Mouse (Mus musculus): Measurements from ENCODE around the gene Pgpep1. TPM values are rescaled to one million over a fixed set of nuclear protein-coding genes. Genes with fewer than 3 reads are reported as not detected.

Pgpep1 gene
- polyA plus RNA-seq, 1 experiment = 18.2 TPM

DNA sequence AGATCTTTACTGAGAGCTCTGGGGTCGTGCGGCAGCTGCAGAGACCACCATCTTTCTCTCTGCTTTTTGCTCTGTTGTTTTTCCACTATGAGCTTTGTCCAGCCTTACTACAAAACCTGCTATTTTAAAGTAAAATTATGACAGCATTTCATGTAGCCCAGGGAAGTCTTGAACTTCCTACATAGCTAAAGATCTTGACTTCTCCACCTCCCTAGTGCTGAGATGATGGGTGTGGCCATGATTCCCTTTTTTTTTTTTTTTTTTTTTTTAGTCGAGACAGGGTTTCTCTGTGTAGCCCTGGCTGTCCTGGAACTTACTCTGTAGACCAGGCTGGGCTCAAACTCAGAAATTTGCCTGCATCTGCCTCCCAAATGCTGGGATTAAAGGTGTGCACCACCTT lies 4.4 kb upstream of the Pgpep1 start:
- Histone ChIP-seq H3K4me1 (ENCODE audit: control insufficient read depth, insufficient read depth, insufficient read length) (peaks cover 6% of the 10 kb centered on the region), H3K4me3 (ENCODE audit: extremely low read depth, insufficient read depth, insufficient read length) (no peak overlapping the region), H3K36me3 (ENCODE audit: control insufficient read depth, insufficient read depth, low read length) (no peaks in the 10 kb centered on the region), H3K27me3 (ENCODE audit: control insufficient read depth, insufficient read depth, low read length) (no peaks in the 10 kb centered on the region), H3K27ac (ENCODE audit: insufficient read depth, low read length) (no peak overlapping the region)
- TF ChIP-seq POLR2A (IDR thresholded peaks at IDR 0.05; ENCODE audit: low read depth, low read length) = no peak
- TF ChIP-seq CTCF (IDR thresholded peaks at IDR 0.05; ENCODE audit: extremely low read depth, insufficient read depth, insufficient read length, insufficient replicate concordance) = no peak
- 70% methylated on average over 3 of the region's 3 CpGs for whole genome bisulfite sequencing
- DNase-seq (ENCODE audit: low read depth in 1 of 2, low spot score in 2 of 2) = no peak

GRCm38 (mm10) chr8:70663691-70664090 lies 3.5 kb upstream of the Pgpep1 start:
- no peaks in the 10 kb centered on the region for H3K27me3 ChIP-seq (ENCODE audit: control insufficient read depth, insufficient read depth, low read length)
- WGBS = 79% methylated on average over 4 of the region's 4 CpGs
- peaks cover 6% of the 10 kb centered on the region for H3K4me1 ChIP-seq (ENCODE audit: control insufficient read depth, insufficient read depth, insufficient read length)
- H3K27ac ChIP-seq (ENCODE audit: insufficient read depth, low read length) = no peak overlapping the region
- no peak for TF ChIP-seq CTCF (IDR thresholded peaks at IDR 0.05; ENCODE audit: extremely low read depth, insufficient read depth, insufficient read length, insufficient replicate concordance)
- no peak for TF ChIP-seq POLR2A (IDR thresholded peaks at IDR 0.05; ENCODE audit: low read depth, low read length)
- no peaks in the 10 kb centered on the region for H3K36me3 ChIP-seq (ENCODE audit: control insufficient read depth, insufficient read depth, low read length)
- no peak overlapping the region for H3K4me3 ChIP-seq (ENCODE audit: extremely low read depth, insufficient read depth, insufficient read length)
- DNase-seq (ENCODE audit: low read depth in 1 of 2, low spot score in 2 of 2) = no peak

DNA sequence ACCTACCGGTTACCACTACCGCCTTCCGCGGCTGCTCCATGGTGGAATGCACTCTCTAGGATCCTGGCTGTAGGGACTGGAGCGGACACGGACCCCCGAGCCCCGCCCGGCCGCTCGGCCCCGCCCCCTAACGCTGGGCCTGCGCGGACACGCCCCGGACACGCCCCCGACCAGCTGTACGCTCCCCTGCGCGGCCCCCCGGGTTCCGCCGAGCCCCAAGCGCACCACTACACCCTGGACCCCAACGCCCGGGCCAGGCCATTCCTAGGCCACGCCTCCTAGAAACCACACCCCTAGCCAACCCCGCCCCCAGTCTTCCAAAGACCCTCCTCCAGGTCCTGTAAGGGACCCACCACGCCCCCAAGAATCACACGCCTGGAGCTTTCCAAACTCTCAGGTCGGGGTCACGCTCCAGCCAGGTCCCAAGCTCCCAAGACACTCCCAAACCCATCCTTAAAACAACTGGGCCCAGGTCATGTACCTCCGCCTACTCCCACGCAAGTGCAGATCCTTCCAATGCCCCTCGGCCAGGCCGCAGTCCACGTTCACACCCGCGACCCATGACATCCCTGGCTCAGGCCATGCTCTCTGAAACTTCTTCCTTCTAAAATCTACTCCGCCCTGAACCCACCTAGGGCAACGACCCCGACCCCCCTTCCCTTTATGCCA lies 450 bp downstream of the Pgpep1 start:
- peak in 1 of 2 experiments; percentile 80 for DNase-seq (ENCODE audit: low read depth in 1 of 2, low spot score in 2 of 2)
- Histone ChIP-seq H3K27ac (ENCODE audit: insufficient read depth, low read length) (peak overlapping the region; percentile 36), H3K4me3 (ENCODE audit: extremely low read depth, insufficient read depth, insufficient read length) (peak overlapping the region; percentile 87), H3K4me1 (ENCODE audit: control insufficient read depth, insufficient read depth, insufficient read length) (peaks cover 6% of the 10 kb centered on the region), H3K27me3 (ENCODE audit: control insufficient read depth, insufficient read depth, low read length) (no peaks in the 10 kb centered on the region), H3K36me3 (ENCODE audit: control insufficient read depth, insufficient read depth, low read length) (no peaks in the 10 kb centered on the region; the same call in 1 of the 2 replicates)
- WGBS = under 1% methylated on average over 42 of the region's 44 CpGs
- TF ChIP-seq POLR2A (IDR thresholded peaks at IDR 0.05; ENCODE audit: low read depth, low read length) (no peak), CTCF (IDR thresholded peaks at IDR 0.05; ENCODE audit: extremely low read depth, insufficient read depth, insufficient read length, insufficient replicate concordance) (no peak)

GRCm38 (mm10) chr8:70658897-70659603 lies 1.1 kb downstream of the Pgpep1 start:
- no peak for TF ChIP-seq POLR2A (IDR thresholded peaks at IDR 0.05; ENCODE audit: low read depth, low read length)
- WGBS = 3% methylated on average over 31 of the region's 31 CpGs
- no peak for DNase-seq (ENCODE audit: low read depth in 1 of 2, low spot score in 2 of 2)
- Histone ChIP-seq H3K36me3 (ENCODE audit: control insufficient read depth, insufficient read depth, low read length) (no peaks in the 10 kb centered on the region; the same call in 1 of the 2 replicates), H3K4me3 (ENCODE audit: extremely low read depth, insufficient read depth, insufficient read length) (peak overlapping the region; percentile 87), H3K27ac (ENCODE audit: insufficient read depth, low read length) (peak overlapping the region; percentile 36), H3K4me1 (ENCODE audit: control insufficient read depth, insufficient read depth, insufficient read length) (peaks cover 11% of the 10 kb centered on the region), H3K27me3 (ENCODE audit: control insufficient read depth, insufficient read depth, low read length) (no peaks in the 10 kb centered on the region)

DNA sequence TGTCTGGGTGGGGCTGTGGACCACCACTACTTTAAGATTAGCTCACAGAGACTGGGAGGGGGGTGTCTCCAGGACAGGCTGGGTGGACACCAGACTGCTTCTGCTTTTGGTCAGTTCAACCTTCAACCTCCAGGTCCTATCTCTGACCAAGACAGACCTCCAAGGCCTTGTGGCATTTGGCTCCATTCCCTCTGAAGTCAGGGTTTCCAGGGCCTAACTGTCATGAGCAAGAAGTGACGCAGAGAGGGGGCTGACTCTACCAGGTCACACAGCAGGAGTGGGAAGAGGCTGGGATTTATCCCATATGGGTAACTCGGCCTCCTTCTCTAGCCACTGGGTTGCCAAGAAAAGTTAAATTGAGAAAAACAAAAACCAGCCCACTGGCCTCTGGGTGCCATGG lies 2.4 kb downstream of the Pgpep1 start:
- Histone ChIP-seq H3K4me3 (ENCODE audit: extremely low read depth, insufficient read depth, insufficient read length) (no peak overlapping the region), H3K36me3 (ENCODE audit: control insufficient read depth, insufficient read depth, low read length) (no peaks in the 10 kb centered on the region; the same call in 1 of the 2 replicates), H3K27ac (ENCODE audit: insufficient read depth, low read length) (no peak overlapping the region), H3K4me1 (ENCODE audit: control insufficient read depth, insufficient read depth, insufficient read length) (peaks cover 13% of the 10 kb centered on the region), H3K27me3 (ENCODE audit: control insufficient read depth, insufficient read depth, low read length) (no peaks in the 10 kb centered on the region)
- WGBS = 92% methylated on average over 2 of the region's 2 CpGs
- TF ChIP-seq CTCF (IDR thresholded peaks at IDR 0.05; ENCODE audit: extremely low read depth, insufficient read depth, insufficient read length, insufficient replicate concordance) (no peak), POLR2A (IDR thresholded peaks at IDR 0.05; ENCODE audit: low read depth, low read length) (no peak)
- DNase-seq (ENCODE audit: low read depth in 1 of 2, low spot score in 2 of 2) = no peak

DNA sequence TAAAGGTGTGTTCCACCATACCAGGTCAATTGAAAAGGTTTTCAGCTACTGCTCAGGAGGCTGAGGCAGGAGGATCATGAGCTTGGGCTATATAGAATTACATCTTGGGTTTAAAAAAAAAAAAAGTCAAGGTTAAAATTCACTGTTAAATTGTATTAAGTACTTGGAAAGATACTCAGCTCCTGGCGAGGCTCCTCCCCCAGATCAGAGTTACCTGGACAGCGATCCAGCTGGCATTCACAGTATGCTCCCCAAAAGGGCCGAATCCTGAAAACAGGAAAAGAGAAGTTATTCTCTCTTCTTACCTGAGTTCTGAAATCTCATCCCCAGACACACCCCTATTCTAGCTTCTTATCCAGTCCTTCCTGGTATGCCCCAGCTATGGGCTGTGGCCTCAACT lies 3.0 kb downstream of the Pgpep1 start:
- TF ChIP-seq CTCF (IDR thresholded peaks at IDR 0.05; ENCODE audit: extremely low read depth, insufficient read depth, insufficient read length, insufficient replicate concordance) (no peak), POLR2A (IDR thresholded peaks at IDR 0.05; ENCODE audit: low read depth, low read length) (no peak)
- DNase-seq (ENCODE audit: low read depth in 1 of 2, low spot score in 2 of 2) = no peak
- H3K4me3 ChIP-seq (ENCODE audit: extremely low read depth, insufficient read depth, insufficient read length) = no peak overlapping the region
- WGBS = 93% methylated on average over 3 of the region's 3 CpGs
- peaks cover 10% of the 10 kb centered on the region for H3K4me1 ChIP-seq (ENCODE audit: control insufficient read depth, insufficient read depth, insufficient read length)
- no peak overlapping the region for H3K27ac ChIP-seq (ENCODE audit: insufficient read depth, low read length)
- H3K36me3 ChIP-seq (ENCODE audit: control insufficient read depth, insufficient read depth, low read length) = no peaks in the 10 kb centered on the region; the same call in 1 of the 2 replicates
- H3K27me3 ChIP-seq (ENCODE audit: control insufficient read depth, insufficient read depth, low read length) = no peaks in the 10 kb centered on the region
